Mouse (Mus musculus): ENCODE data around the gene Mmp3. TPM values are rescaled to one million over a fixed set of nuclear protein-coding genes. Genes with fewer than 3 reads are reported as not detected.
"Not testable (repeated sequence)": the region's sequence is repeated elsewhere in the genome, so short reads cannot be mapped to it uniquely, and the experiment has no call there.

Mmp3 gene
- 0.05 TPM in 1 of 2 replicates, not detected in the other for polyA plus RNA-seq (2012; rRNA removed)

DNA sequence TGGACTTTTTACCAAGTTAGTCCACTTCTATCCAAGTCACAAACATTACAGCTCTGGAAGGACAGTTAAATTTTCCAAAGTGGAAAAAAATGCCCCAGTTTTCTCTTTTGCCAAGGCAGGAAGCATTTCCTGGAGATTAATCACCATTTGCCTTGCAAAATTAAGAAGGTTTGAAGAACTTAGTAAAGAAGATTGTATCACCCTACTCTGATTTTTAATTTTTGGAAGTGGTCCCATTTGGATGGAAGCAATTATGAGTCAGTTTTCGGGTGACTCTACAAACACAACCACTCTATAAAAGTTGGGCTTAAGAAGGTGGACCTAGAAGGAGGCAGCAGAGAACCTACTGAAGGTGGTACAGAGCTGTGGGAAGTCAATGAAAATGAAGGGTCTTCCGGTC, at the start of gene Mmp3:
TSS of gene Mmp3 (plus strand) at position 301 of the 400 bp plus-strand sequence.
- no peak for DNase-seq (ENCODE audit: low read depth)
- no peak for TF ChIP-seq CTCF (IDR thresholded peaks at IDR 0.05; ENCODE audit: borderline replicate concordance, extremely low read depth, insufficient read depth, insufficient read length)
- no peak for TF ChIP-seq POLR2A (IDR thresholded peaks at IDR 0.05; ENCODE audit: borderline replicate concordance, extremely low read depth, insufficient read depth, insufficient read length, poor library complexity, severe bottlenecking)

DNA sequence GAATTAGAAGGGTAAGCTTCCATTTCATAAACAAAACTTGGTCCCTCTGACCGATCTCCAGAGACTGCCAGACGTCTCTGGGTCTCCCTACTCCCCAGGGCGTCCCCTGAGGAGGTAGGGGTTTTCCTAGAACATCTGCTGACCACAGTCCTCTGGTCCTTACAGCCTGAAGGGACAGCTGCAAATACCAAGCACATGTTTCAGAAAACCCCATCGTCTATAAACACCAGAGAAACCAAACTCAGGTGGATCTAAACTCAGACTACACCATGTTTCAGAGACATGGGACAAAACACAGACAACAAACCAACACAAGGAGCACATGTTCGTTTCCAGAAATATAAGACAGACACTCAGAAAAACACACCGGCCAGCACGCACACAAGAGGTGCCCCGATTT, 49.1 kb upstream of the Mmp3 start:
- not testable (repeated sequence) for DNase-seq (ENCODE audit: low read depth)

DNA sequence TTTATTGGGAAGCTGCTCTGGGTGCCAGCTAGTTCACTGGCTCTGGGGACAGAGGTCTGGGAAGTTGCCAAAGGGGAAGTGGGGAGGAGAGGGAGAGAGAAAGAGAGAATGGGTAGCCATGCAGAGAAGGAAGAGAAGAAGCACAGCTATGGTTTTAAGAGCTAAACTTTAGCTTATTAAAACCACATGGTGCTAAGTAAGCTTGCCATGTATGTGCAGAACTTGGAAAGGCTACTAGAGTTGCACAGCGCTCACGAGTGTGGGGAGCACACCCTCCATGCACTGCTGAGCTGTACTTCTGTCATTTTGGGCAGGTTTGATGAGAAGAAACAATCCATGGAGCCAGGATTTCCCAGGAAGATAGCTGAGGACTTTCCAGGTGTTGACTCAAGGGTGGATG, 7.7 kb downstream of the Mmp3 start:
- TF ChIP-seq CTCF (IDR thresholded peaks at IDR 0.05; ENCODE audit: borderline replicate concordance, extremely low read depth, insufficient read depth, insufficient read length) (no peak), POLR2A (IDR thresholded peaks at IDR 0.05; ENCODE audit: borderline replicate concordance, extremely low read depth, insufficient read depth, insufficient read length, poor library complexity, severe bottlenecking) (no peak)
- no peak for DNase-seq (ENCODE audit: low read depth)

DNA sequence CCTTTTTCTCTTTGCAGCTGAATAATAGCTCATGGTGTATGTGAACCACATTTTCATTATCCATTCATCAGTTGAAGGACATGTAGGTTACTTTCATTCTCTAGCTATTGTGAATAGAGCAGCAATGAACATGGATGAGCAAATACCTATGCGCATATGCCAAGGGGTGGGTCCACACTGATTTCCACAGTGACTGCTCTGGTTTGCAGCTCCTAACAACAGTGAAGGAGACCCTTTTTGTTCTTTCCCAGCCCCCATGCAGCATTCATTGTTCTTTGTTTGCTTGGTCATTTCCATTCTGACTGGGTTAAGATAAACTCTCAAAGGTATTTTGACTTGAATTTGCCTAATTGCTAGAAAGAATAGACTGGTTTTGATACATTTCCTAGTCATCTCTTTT, 24.6 kb downstream of the Mmp3 start:
- no peak for DNase-seq (ENCODE audit: low read depth)
- TF ChIP-seq POLR2A (IDR thresholded peaks at IDR 0.05; ENCODE audit: borderline replicate concordance, extremely low read depth, insufficient read depth, insufficient read length, poor library complexity, severe bottlenecking) (no peak), CTCF (IDR thresholded peaks at IDR 0.05; ENCODE audit: borderline replicate concordance, extremely low read depth, insufficient read depth, insufficient read length) (no peak)

DNA sequence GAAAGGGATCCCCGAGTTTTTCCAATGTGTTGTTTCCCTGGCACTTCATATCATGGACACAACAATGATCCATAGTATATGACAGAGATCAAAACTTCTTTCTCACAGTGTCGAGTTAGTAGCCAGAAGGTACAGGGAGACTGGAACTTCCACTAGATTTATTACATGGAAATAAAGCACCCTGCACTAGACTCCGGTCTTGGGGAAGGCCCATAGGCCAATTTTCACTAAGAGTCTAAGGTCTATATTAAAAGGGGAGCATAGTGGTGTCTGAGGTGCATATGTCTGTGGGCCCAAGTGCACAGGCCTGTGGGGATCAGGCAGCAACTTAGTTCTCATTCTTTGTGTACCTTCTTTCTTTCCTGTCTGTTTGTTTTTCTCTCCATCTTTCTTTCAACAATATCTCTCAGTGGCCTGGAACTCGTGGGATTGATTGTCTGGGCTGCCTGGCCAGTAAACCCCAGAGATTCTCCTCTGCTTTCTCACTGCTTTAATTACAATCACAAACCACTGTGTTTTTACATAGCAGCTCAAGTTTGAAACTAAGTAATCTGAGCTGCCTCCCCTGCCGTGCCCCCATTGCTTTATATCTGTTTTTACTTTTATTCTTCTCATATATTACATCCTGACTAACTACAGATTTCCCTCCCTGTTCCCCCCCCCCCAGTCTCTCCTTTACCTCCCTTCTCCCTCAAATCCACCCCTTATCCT, 38.2 kb downstream of the Mmp3 start:
- TF ChIP-seq CTCF (IDR thresholded peaks at IDR 0.05; ENCODE audit: borderline replicate concordance, extremely low read depth, insufficient read depth, insufficient read length) (no peak), POLR2A (IDR thresholded peaks at IDR 0.05; ENCODE audit: borderline replicate concordance, extremely low read depth, insufficient read depth, insufficient read length, poor library complexity, severe bottlenecking) (no peak)
- no peak for DNase-seq (ENCODE audit: low read depth)

DNA sequence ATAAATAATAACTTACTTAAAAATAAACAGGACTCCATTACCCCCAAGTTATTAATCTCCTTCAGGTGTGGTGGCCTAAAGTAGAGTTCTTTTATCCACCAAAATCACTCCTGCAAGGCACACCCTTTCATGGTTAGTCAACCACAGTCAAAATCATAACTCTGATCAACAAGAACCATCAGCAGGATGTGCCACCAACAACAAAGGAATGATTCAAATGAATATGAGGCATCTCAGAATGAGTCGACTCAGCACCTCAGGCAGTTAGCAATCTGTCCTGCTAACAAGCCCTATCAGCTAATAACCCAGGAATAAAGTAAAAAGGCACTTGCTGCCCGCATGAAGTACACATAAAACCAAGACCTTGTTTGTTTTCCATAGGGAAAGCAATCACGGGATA, 55.5 kb downstream of the Mmp3 start:
- no peak for TF ChIP-seq CTCF (IDR thresholded peaks at IDR 0.05; ENCODE audit: borderline replicate concordance, extremely low read depth, insufficient read depth, insufficient read length)
- TF ChIP-seq POLR2A (IDR thresholded peaks at IDR 0.05; ENCODE audit: borderline replicate concordance, extremely low read depth, insufficient read depth, insufficient read length, poor library complexity, severe bottlenecking), result no peak
- no peak for DNase-seq (ENCODE audit: low read depth)

DNA sequence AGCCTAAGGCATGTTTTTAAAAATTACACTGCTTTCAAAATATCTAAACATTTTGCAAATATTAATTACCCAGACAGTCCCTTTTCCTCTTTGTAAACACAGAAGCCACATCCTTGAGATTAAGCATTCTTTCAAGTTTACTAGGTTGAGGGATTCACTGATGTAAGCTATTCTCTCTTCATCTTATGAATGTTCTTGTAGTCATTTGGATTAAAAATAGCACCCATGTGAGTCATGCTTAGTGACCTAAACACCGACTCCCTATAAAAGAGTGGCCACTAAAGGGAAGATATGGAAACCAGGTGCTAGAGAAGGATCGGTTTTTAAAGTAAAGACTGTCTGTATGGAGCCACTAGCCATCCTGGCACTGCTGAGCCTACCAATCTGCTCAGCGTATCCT, 56.4 kb downstream of the Mmp3 start, which contains the start of gene Mmp10:
TSS of gene Mmp10 (plus strand) at position 302 of the 400 bp plus-strand sequence.
- DNase-seq (ENCODE audit: low read depth), result no peak
- TF ChIP-seq CTCF (IDR thresholded peaks at IDR 0.05; ENCODE audit: borderline replicate concordance, extremely low read depth, insufficient read depth, insufficient read length), result no peak
- no peak for TF ChIP-seq POLR2A (IDR thresholded peaks at IDR 0.05; ENCODE audit: borderline replicate concordance, extremely low read depth, insufficient read depth, insufficient read length, poor library complexity, severe bottlenecking)

Other genes starting within 250 kb of the Mmp3 start
- 0.11 TPM in 1 of 2 replicates, not detected in the other for gene Mmp13, start 173.3 kb upstream of the Mmp3 start, polyA plus RNA-seq (2012; rRNA removed)
- gene Mmp12, start 101.4 kb upstream of the Mmp3 start, polyA plus RNA-seq (2012; rRNA removed), result 0.04 TPM in 1 of 2 replicates, not detected in the other
- not detected in 2 replicates for gene Mmp1b, start 57.8 kb upstream of the Mmp3 start, polyA plus RNA-seq (2012; rRNA removed)
- not detected in 2 replicates for gene Mmp10, start 56.5 kb downstream of the Mmp3 start, polyA plus RNA-seq (2012; rRNA removed)
- gene Mmp8, start 112.6 kb downstream of the Mmp3 start, polyA plus RNA-seq (2012; rRNA removed), result 0.12 TPM in 1 of 2 replicates, not detected in the other
- gene Mmp27, start 125.6 kb downstream of the Mmp3 start, polyA plus RNA-seq (2012; rRNA removed), result 0.03 TPM in 1 of 2 replicates, not detected in the other
- gene Mmp20, start 182.4 kb downstream of the Mmp3 start, polyA plus RNA-seq (2012; rRNA removed), result not detected in 2 replicates
- not detected in 2 replicates for gene Mmp7, start 246.3 kb downstream of the Mmp3 start, polyA plus RNA-seq (2012; rRNA removed)

Measured in brain, embryonic 14.5 days (tissue).